Mouse (Mus musculus) G1E (cell line): ENCODE measurements at regions not wholly inside any gene's neighbourhood (a gene's known extent, or its start where the extent isn't known, plus 50 kb on each side); places are given as distances from the start of the nearest gene placed in this dataset.

Source experiments
- ATAC-seq: 2 replicates; pipeline ENCODE4 v1.8.0; 2016; ENCODE audit warnings: mild to moderate bottlenecking; ENCODE audit not compliant: insufficient number of reproducible peaks, poor library complexity, low FRiP score, severe bottlenecking; ENCODE audit errors: extremely low read depth
- DNase-seq: peaks from one replicate; pipeline ENCODE4 v3.0.0; 2012; ENCODE audit warnings: low spot score
- H3K27me3 ChIP-seq: 2 replicates; pipeline ENCODE4 v1.6.1; 2012; ENCODE audit warnings: mild to moderate bottlenecking, low read length, inconsistent platforms; ENCODE audit not compliant: insufficient read depth
- H3K36me3 ChIP-seq: replicated peaks from 2 replicates; pipeline ENCODE3; 2012; ENCODE audit warnings: mild to moderate bottlenecking, inconsistent platforms
- H3K4me1 ChIP-seq: 2 replicates; pipeline ENCODE4 v1.6.1; 2012; ENCODE audit warnings: low read depth, low read length, inconsistent platforms, mixed read lengths; ENCODE audit not compliant: insufficient read depth
- H3K4me3 ChIP-seq: 2 replicates; pipeline ENCODE4 v1.5.1; 2012; ENCODE audit warnings: low read depth, mild to moderate bottlenecking, inconsistent platforms, low read length, moderate library complexity, mixed read lengths
- H3K9me3 ChIP-seq: replicated peaks from 2 replicates; pipeline ENCODE4 v1.6.1; 2012; ENCODE audit warnings: inconsistent platforms
- CTCF ChIP-seq: IDR thresholded peaks from 2 replicates; pipeline ENCODE4 v1.5.1; 2012; ENCODE audit warnings: low read depth, low read length, inconsistent platforms, mixed read lengths
- GATA1 ChIP-seq: IDR thresholded peaks from 2 replicates; pipeline ENCODE4 v1.6.1; 2012; ENCODE audit warnings: borderline replicate concordance, low read length, inconsistent platforms, mixed read lengths
- GATA2 ChIP-seq: IDR thresholded peaks from 2 replicates; pipeline ENCODE4 v1.6.1; 2012; ENCODE audit warnings: low read depth, low read length, inconsistent platforms, borderline replicate concordance
- POLR2AphosphoS5 ChIP-seq: IDR thresholded peaks from 2 replicates; pipeline ENCODE4 v1.6.1; 2012; ENCODE audit warnings: low read depth, low read length, inconsistent platforms; ENCODE audit not compliant: insufficient replicate concordance
- TAL1 ChIP-seq: conservative IDR thresholded peaks from 2 replicates; pipeline ENCODE4 v1.6.1; 2012; ENCODE audit warnings: low read depth, low read length, inconsistent platforms, mixed read lengths

DNA sequence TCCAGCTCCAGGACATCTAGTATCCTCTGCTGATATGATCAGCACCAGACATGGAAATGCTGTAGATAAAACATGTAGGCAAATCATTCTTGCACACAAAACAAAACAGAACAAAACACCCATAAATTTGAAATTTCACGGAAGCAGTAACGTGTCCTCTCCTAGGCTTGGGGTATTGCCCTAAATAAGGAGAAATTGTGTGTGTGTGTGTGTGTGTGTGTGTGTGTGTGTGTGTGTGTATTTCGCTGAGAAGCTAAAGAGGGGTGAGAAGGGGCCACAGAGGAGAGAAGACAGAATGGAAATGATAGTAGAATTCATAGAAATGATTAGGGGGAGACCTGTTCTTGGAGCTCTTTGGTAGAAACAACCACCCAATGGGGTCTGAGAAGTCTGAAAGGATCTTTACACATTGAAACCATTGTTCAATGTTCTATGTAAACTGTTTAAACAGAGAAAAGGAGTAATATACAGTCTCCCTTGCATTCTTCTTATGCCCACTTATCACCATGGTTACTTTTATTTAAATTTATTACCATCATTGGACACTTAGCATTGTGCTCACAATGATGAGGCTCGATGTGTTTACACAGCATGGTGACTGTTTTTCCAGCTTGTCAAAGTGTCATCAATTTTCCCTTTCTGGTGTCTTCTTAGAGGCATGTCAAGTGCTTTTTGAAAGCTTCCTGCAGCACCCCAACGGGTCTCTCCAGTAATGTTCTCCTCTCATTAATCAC lies 317.3 kb upstream of the 4933412E24Rik start:
- TF ChIP-seq TAL1 (no peak), POLR2AphosphoS5 (no peak), CTCF (no peak), GATA2 (no peak), GATA1 (no peak)

DNA sequence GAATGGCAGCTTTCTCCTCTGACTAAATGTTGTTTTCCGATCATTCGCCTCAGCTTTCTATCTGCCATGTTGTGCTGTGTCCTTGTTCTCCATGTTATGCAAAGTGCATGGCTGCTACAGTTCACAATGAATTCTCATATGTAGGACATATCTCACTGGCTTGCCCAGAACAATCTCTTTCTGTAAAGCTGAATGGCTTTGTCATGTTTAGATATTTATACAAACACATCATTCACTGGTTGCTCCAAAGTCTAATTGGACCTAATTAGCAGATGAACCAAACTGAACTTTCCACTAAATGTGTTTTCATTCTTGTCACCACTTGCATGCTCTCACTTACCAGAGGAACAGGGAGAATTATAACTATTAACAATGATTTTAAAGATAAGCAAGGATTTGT lies 301.2 kb upstream of the 4933412E24Rik start:
- peaks cover 3% of the 10 kb centered on the region; the same call in 1 of the 2 replicates for H3K9me3 ChIP-seq
- no peaks in the 10 kb centered on the region for H3K27me3 ChIP-seq
- no peaks in the 10 kb centered on the region for H3K4me1 ChIP-seq
- TF ChIP-seq TAL1 (no peak), POLR2AphosphoS5 (no peak), GATA2 (no peak), CTCF (no peak), GATA1 (no peak)
- H3K36me3 ChIP-seq, result no peaks in the 10 kb centered on the region
- ATAC-seq (no peak), DNase-seq (no peak)
- no peak overlapping the region for H3K4me3 ChIP-seq

More for the DNA sequence above, 317.3 kb upstream of the 4933412E24Rik start:
- DNase-seq (no peak), ATAC-seq (no peak)
- Histone ChIP-seq H3K4me1 (no peaks in the 10 kb centered on the region), H3K27me3 (no peaks in the 10 kb centered on the region), H3K9me3 (no peaks in the 10 kb centered on the region), H3K4me3 (no peak overlapping the region), H3K36me3 (no peaks in the 10 kb centered on the region)

DNA sequence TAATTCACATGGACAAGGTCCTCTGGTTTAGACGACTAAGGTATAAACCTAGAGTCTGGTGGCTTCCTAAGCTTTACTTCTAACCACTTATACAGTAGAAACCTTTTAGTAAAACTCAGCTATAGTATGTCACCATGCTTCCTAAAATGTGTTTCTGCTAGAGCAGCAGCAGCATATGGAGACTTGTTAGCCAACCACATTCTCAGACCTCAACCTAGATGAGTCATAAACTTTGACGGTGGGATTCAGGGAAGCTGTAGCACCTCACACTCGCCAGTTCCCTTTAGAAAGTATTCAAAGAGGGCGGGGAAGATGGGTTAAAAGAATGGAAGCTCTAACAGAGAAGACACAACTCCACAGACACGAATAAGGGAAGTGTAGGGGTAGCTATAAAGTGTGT lies 298.8 kb upstream of the 4933412E24Rik start:
- ATAC-seq (no peak), DNase-seq (no peak)
- H3K4me3 ChIP-seq, result no peak overlapping the region
- H3K27me3 ChIP-seq, result no peaks in the 10 kb centered on the region
- no peaks in the 10 kb centered on the region for H3K4me1 ChIP-seq
- H3K36me3 ChIP-seq, result no peaks in the 10 kb centered on the region
- TF ChIP-seq GATA2 (no peak), TAL1 (no peak), GATA1 (no peak), POLR2AphosphoS5 (no peak), CTCF (no peak)
- H3K9me3 ChIP-seq, result peaks cover 3% of the 10 kb centered on the region; the same call in 1 of the 2 replicates

DNA sequence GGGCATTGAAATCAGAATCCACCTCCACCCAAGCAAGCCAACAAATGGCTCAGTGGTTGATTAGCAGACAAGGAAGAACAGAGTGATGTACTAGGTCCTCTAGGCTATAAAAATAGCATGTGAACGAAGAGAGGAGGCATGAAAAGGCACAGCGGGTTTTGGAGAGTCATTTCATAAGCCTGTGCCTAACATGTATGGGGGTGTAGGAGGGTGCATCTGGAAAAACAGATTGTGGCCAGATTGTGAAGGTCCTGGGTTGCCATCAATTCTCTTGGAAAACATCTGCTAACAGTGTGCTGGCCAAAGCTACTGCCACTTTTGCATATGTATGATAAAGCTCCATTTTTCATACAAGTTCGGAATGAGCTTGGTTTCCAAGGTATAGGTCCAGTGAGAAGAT lies 293.5 kb upstream of the 4933412E24Rik start:
- Histone ChIP-seq H3K36me3 (no peaks in the 10 kb centered on the region), H3K27me3 (no peaks in the 10 kb centered on the region), H3K4me1 (no peaks in the 10 kb centered on the region), H3K4me3 (no peak overlapping the region), H3K9me3 (peaks cover 3% of the 10 kb centered on the region; the same call in 1 of the 2 replicates)
- ATAC-seq (no peak), DNase-seq (no peak)
- TF ChIP-seq GATA2, result no peak
- TF ChIP-seq CTCF, result no peak
- TF ChIP-seq TAL1, result no peak
- TF ChIP-seq POLR2AphosphoS5, result no peak
- TF ChIP-seq GATA1, result no peak

DNA sequence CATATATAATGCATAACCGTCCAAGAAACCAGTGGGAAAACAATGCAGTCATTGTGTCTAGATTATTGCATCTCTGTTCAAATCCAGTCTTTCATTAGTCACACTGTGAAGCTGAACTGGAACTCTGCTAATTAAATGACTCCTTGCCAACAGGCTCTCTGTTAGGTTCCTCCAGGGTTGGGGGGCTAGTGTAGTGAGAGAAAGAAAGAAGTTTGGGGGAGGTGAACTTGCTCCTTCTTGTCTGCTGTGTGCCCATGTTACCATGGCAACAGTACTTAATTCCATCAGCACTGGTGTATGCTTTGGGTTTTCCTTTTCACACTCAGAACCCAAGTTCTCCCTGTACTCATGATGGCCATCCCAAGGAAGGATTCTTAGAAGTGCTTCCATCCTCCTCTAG lies 292.6 kb upstream of the 4933412E24Rik start:
- peaks cover 3% of the 10 kb centered on the region; the same call in 1 of the 2 replicates for H3K9me3 ChIP-seq
- H3K4me3 ChIP-seq, result no peak overlapping the region
- TF ChIP-seq GATA2 (no peak), CTCF (no peak), POLR2AphosphoS5 (no peak), TAL1 (no peak), GATA1 (no peak)
- no peaks in the 10 kb centered on the region for H3K4me1 ChIP-seq
- no peaks in the 10 kb centered on the region for H3K27me3 ChIP-seq
- ATAC-seq (no peak), DNase-seq (no peak)
- H3K36me3 ChIP-seq, result no peaks in the 10 kb centered on the region

DNA sequence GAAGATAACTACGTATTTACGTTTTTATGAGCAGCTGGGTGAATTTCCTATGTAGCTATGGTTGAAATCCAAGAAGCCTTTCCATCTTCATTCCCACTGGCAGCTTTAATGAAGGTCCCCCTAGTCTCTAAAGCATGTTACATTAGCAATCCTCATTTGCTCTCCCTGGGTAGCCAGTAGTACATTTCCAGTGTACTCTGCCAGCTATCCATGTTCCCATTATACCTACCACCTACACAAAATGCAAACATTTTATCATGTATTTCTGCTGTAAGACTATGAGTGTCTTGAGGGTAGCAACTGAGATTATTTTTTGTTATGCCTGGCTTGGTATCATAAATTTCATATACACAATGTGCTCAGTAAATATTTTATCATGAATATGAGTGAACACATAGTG lies 291.7 kb upstream of the 4933412E24Rik start:
- no peaks in the 10 kb centered on the region for H3K36me3 ChIP-seq
- DNase-seq (no peak), ATAC-seq (no peak)
- H3K4me3 ChIP-seq, result no peak overlapping the region
- no peaks in the 10 kb centered on the region for H3K27me3 ChIP-seq
- TF ChIP-seq POLR2AphosphoS5, result no peak
- TF ChIP-seq GATA2, result no peak
- no peak for TF ChIP-seq TAL1
- TF ChIP-seq GATA1, result no peak
- no peak for TF ChIP-seq CTCF
- H3K4me1 ChIP-seq, result no peaks in the 10 kb centered on the region
- H3K9me3 ChIP-seq, result peaks cover under 1% of the 10 kb centered on the region; the same call in 1 of the 2 replicates
